Mouse (Mus musculus) testis, adult 2 months (tissue): ENCODE data around the gene Vps8. TPM values are rescaled to one million over a fixed set of nuclear protein-coding genes. Genes with fewer than 3 reads are reported as not detected.

Source experiments
- H3K27ac ChIP-seq: fragments of 200-500 bp; 2 replicates; pipeline ENCODE4 v1.5.1; 2012; ENCODE audit warnings: low read depth, low read length; ENCODE audit not compliant: control insufficient read depth, insufficient read depth
- H3K27me3 ChIP-seq: fragments of 200-500 bp; 2 replicates; pipeline ENCODE4 v1.6.1; 2012; ENCODE audit warnings: mild to moderate bottlenecking, low read length, moderate library complexity; ENCODE audit not compliant: control insufficient read depth, insufficient read depth
- H3K36me3 ChIP-seq: fragments of 200-500 bp; 2 replicates; pipeline ENCODE4 v1.6.1; 2012; ENCODE audit warnings: mild to moderate bottlenecking, low read length; ENCODE audit not compliant: control insufficient read depth, insufficient read depth
- H3K4me1 ChIP-seq: fragments of 200-500 bp; 2 replicates; pipeline ENCODE4 v1.6.1; 2012; ENCODE audit warnings: low read length; ENCODE audit not compliant: control insufficient read depth, insufficient read depth
- H3K4me3 ChIP-seq: fragments of 200-500 bp; 2 replicates; pipeline ENCODE4 v1.5.1; 2012; ENCODE audit warnings: low read depth, mild to moderate bottlenecking, low read length, moderate library complexity, mixed read lengths; ENCODE audit not compliant: control insufficient read depth
- CTCF ChIP-seq: fragments of 200-500 bp; IDR thresholded peaks from 2 replicates; pipeline ENCODE4 v1.5.1; 2012; ENCODE audit warnings: low read depth, mild to moderate bottlenecking, inconsistent platforms, low read length, moderate library complexity; ENCODE audit not compliant: control insufficient read depth, insufficient read depth, insufficient replicate concordance
- POLR2A ChIP-seq: fragments of 200-500 bp; IDR thresholded peaks from 2 replicates; pipeline ENCODE4 v1.6.1; 2012; ENCODE audit warnings: low read depth, mild to moderate bottlenecking, inconsistent platforms, low read length, moderate library complexity; ENCODE audit not compliant: control insufficient read depth
- polyA plus RNA-seq: library from polyadenylated mRNA; depleted of rRNA; stranded (reverse); fragments of >200 nt; gene quantifications from 2 replicates; pipeline ENCODE4 v1.2.3, GENCODE M21; 2012

Vps8 gene
- polyA plus RNA-seq, 1 experiment = 9.6 TPM

GRCm38 (mm10) chr16:21607651-21608040 is 184.7 kb downstream of the Vps8 start:
- TF ChIP-seq CTCF (no peak), POLR2A (no peak)
- Histone ChIP-seq H3K27ac (no peak overlapping the region), H3K4me1 (0 out of 2 replicates have a peak, but pooled peaks cover 2% of the 10 kb centered on the region), H3K27me3 (no peaks in the 10 kb centered on the region), H3K36me3 (no peaks in the 10 kb centered on the region), H3K4me3 (no peak overlapping the region)

DNA sequence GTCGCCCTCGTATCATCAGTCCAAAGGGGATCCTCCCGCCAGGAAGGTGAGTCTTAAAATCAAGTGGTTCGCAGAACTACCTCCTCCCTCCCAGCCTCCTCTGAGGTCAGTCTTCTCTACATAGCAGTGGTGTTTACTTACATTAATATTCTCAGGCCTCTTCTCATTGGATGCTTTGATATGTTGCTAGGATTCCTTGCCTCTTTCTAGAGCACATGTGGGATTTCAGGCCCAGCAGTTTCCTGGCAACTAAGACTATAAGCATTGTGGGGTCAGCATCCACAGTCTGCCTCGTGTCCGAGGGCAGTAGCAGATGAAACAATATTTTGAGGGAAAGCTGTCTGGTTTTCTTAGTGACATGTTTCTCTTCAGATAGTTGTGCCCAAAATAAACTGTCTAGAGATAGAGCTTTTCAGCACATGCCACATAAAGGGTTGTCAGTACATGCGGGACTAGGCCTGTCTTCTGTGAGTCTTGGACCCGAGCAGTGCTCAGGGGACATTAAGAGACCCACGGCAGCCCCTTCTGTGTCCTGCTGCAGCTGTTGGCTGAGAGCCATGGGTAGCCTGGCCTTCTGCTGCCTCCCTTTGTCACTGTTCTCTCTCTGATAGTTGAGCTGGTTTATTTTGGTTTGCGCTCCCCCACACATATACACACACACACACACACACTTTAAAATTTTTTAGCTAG is 185.4 kb downstream of the Vps8 start:
- Histone ChIP-seq H3K4me3 (no peak overlapping the region), H3K27me3 (no peaks in the 10 kb centered on the region), H3K4me1 (peaks cover 4% of the 10 kb centered on the region), H3K36me3 (no peaks in the 10 kb centered on the region), H3K27ac (no peak overlapping the region)
- no peak for TF ChIP-seq CTCF
- TF ChIP-seq POLR2A = no peak

DNA sequence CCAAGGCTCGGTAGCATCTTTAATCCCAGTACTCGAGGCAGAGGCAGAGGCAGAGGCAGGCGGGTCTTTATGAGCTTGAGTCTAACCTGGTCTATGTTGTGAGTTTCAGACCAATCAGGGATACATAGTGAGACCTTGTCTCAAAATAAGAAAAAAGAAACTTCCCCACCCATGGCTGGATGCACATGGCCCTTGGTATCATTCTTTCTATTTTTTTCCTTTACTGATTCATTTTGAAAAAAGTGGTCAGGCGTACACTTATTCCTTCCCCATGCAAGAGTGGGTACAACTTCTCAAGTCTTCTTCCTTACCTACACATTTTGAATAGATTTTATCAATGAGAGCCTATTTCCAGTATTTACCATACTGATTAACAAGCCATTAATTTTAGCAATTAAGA is 187.6 kb downstream of the Vps8 start:
- TF ChIP-seq CTCF (no peak), POLR2A (no peak)
- Histone ChIP-seq H3K4me3 (no peak overlapping the region), H3K36me3 (no peaks in the 10 kb centered on the region), H3K4me1 (peaks cover 4% of the 10 kb centered on the region), H3K27ac (no peak overlapping the region), H3K27me3 (no peaks in the 10 kb centered on the region)

DNA sequence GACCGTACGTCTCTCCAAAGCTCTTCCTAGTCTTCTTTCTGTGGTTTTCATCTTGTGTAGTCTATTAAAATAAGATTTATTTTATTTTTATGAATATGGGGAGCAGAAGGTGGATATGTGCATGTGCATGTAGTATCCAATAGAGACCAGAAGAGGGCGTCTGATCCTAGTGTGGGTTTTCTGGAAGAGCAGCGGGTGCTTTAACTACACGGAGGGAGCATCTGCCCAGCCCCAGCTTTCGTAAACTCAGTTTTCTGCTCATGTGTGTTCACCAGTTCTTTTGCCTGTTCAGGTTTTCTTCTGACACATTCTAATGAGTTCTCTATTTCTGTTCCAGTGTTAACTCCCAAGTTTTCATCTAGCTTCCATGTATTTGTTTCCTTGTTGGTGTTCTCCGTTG is 192.9 kb downstream of the Vps8 start:
- Histone ChIP-seq H3K27ac (no peak overlapping the region), H3K27me3 (no peaks in the 10 kb centered on the region), H3K4me3 (no peak overlapping the region), H3K4me1 (peaks cover 4% of the 10 kb centered on the region), H3K36me3 (no peaks in the 10 kb centered on the region)
- TF ChIP-seq POLR2A (no peak), CTCF (no peak)

DNA sequence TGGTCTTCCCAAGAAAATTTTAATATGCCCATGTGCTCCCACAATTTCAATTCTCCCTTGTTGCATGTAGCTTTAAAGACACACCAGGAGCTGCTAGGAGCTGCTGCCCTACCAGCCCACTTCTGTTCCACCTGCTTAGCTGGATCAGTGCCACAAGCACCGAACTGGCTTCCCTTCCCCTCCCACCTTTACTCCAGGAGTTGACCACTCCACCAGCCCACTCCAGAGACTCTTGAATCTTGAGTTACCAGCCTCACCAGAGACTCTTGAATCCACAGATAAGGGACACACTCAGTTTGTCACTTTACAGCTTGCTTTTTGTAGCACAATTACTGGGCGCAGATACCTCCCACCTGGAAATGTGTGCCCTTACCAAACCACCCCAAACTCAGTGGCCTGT is 197.7 kb downstream of the Vps8 start:
- Histone ChIP-seq H3K36me3 (no peaks in the 10 kb centered on the region), H3K27ac (no peak overlapping the region), H3K4me1 (no peaks in the 10 kb centered on the region), H3K27me3 (no peaks in the 10 kb centered on the region), H3K4me3 (no peak overlapping the region)
- TF ChIP-seq CTCF (no peak), POLR2A (no peak)

DNA sequence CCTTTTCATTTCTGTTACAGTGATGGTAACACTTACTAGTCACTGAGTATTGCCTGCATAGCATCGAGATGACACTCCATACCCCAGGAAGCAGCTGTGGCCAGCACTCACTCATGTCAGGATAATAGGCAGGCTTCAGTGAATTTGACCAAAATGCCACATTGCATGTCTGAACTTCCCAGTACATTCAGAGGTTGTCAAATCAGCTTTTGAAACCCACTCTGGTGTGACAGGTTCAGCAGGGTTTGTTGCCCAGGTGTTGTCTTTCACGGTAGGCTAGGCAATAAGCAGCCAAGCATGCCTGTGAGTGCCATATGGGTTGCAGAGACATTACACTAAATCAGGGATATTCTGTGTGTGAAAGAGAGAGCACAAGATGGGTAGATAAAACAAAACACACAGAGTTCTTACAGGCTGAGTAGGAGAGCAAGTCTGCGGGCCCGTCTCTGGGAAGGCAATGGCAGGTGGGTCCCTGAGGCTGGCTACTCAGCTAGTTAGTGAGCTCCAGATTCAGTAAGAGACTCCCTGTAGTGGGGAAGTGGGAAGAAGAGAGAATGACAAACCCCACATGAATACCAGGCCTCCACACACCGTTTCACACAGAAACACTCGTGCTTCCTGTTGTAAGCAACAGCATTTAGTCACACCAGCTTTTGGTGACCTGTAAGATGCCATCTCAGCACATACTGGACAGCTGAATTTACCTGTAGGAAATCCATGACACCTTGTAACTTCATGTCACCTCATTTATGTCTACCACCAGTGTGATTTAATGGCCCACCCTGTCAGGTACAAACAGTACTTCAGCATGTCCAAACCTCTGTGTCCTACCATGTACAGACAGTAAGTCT is 203.1 kb downstream of the Vps8 start:
- no peaks in the 10 kb centered on the region for H3K4me1 ChIP-seq
- no peak overlapping the region for H3K27ac ChIP-seq
- H3K27me3 ChIP-seq = no peaks in the 10 kb centered on the region
- no peaks in the 10 kb centered on the region for H3K36me3 ChIP-seq
- TF ChIP-seq POLR2A (no peak), CTCF (no peak)
- H3K4me3 ChIP-seq = no peak overlapping the region

DNA sequence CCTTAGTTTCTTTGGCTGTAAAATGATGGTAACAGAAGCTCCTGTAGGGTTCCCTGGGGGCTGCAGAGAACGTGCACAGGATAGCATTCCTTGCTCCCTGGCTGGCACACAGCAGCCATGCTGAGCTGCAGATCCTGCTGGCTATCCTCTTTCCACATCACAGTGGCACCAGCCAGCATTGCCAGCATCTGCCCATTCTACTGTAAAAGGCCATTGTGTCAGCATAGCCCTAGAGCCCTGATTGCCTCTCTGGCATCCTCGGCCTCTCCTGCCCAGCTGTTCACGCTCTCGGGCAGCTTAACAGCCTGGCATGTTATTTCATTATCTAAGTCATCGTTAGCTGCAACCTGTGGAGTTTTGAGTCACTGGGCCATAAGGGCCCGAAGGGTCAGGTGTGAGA is 204.3 kb downstream of the Vps8 start:
- Histone ChIP-seq H3K27ac (no peak overlapping the region), H3K27me3 (no peaks in the 10 kb centered on the region), H3K4me3 (no peak overlapping the region), H3K36me3 (no peaks in the 10 kb centered on the region), H3K4me1 (no peaks in the 10 kb centered on the region)
- TF ChIP-seq CTCF (no peak), POLR2A (no peak)
